Mouse (Mus musculus) heart, adult 2 months (tissue): ENCODE results near the gene Ndufs5. TPM values are rescaled to one million over a fixed set of nuclear protein-coding genes. Genes with fewer than 3 reads are reported as not detected.

ENCODE experiments used
- DNase-seq, 2 experiments: peaks; one replicate each; pipeline ENCODE4 v3.0.0; 2021
- H3K27ac ChIP-seq: fragments of 200-600 bp; 2 replicates; pipeline ENCODE4 v1.8.1; 2022
- H3K27me3 ChIP-seq: fragments of 200-500 bp; 2 replicates; pipeline ENCODE4 v1.6.1; 2012; ENCODE audit warnings: mild to moderate bottlenecking, low read length, inconsistent platforms, mixed read lengths; ENCODE audit not compliant: control insufficient read depth, insufficient read depth
- H3K36me3 ChIP-seq: fragments of 200-500 bp; 2 replicates; pipeline ENCODE4 v1.6.1; 2012; ENCODE audit warnings: low read length, inconsistent platforms; ENCODE audit not compliant: control insufficient read depth, insufficient read depth
- H3K4me1 ChIP-seq: fragments of 200-500 bp; 2 replicates; pipeline ENCODE4 v1.6.1; 2011; ENCODE audit warnings: low read length; ENCODE audit not compliant: control insufficient read depth, insufficient read depth
- H3K4me3 ChIP-seq: fragments of 200-600 bp; 2 replicates; pipeline ENCODE4 v1.8.1; 2022
- H3K79me2 ChIP-seq: fragments of 200-500 bp; replicated peaks from 2 replicates; pipeline ENCODE4 v1.6.1; 2012; ENCODE audit warnings: mild to moderate bottlenecking, inconsistent platforms, low read length, moderate library complexity, mixed read lengths; ENCODE audit not compliant: control insufficient read depth, insufficient read depth
- H3K9ac ChIP-seq: fragments of 200-500 bp; 2 replicates; pipeline ENCODE4 v1.6.1; 2012; ENCODE audit warnings: low read depth, mild to moderate bottlenecking, control low read depth, inconsistent platforms, low read length, mixed read lengths
- CTCF ChIP-seq: fragments of 200-600 bp; IDR thresholded peaks from 2 replicates; pipeline ENCODE4 v1.8.1; 2022; ENCODE audit warnings: antibody characterized with exemption, mild to moderate bottlenecking, moderate library complexity
- EP300 ChIP-seq: fragments of 200-500 bp; IDR thresholded peaks from 2 replicates; pipeline ENCODE4 v1.6.1; 2011; ENCODE audit warnings: low read depth, low read length, control low read depth; ENCODE audit not compliant: insufficient read depth
- POLR2A ChIP-seq: fragments of 200-500 bp; IDR thresholded peaks from 2 replicates; pipeline ENCODE4 v1.6.1; 2011; ENCODE audit warnings: mild to moderate bottlenecking, low read depth, low read length, control low read depth; ENCODE audit not compliant: insufficient read depth
- WGBS: fragments of 180-500 bp; shearing (Covaris S2); methylation state at CpG from one replicate; pipeline ENCODE4 v1.1.7; 2018; 5-methylcytosine and 5-hydroxymethylcytosine counted together
- intact Hi-C: fragments of 180-260 bp; cut with DNase I; formaldehyde crosslinking; loops from one replicate; pipeline ENCODE4 v1.15.1; 2025
- polyA plus RNA-seq: library from polyadenylated mRNA; depleted of rRNA; stranded (reverse); fragments of >200 nt; gene quantifications from 2 replicates; pipeline ENCODE4 v1.2.3, GENCODE M21; 2012; rRNA removed
- total RNA-seq, 2 experiments: library from RNA; stranded (reverse); gene quantifications; 2 replicates each; pipeline ENCODE4 v1.2.3; 2021

Ndufs5 gene
- total and polyA plus RNA-seq, 3 experiments, result 197 to 474 (median 410) TPM

GRCm38 (mm10) chr4:123664951-123665661, 52.9 kb downstream of the Ndufs5 start:
- peak overlapping the region; percentile 98 for H3K9ac ChIP-seq
- peaks cover 7% of the 10 kb centered on the region for H3K36me3 ChIP-seq
- no peaks in the 10 kb centered on the region for H3K27me3 ChIP-seq
- intact Hi-C loops, result loop anchor here (5.0 kb wide), 2 partner anchors 253 to 358 kb away; no protein-coding TSS in a partner anchor
- H3K4me3 ChIP-seq, result peak overlapping the region; percentile 56
- 2% methylated on average over 52 of the region's 58 CpGs for WGBS
- H3K79me2 ChIP-seq, result no peaks in the 10 kb centered on the region
- no peak for DNase-seq
- peak overlapping the region; percentile 84 for H3K27ac ChIP-seq
- TF ChIP-seq POLR2A (no peak), EP300 (no peak), CTCF (no peak)
- H3K4me1 ChIP-seq, result peaks cover 8% of the 10 kb centered on the region

- Histone ChIP-seq H3K27ac (peak overlapping the region; percentile 89), H3K9ac (peak overlapping the region; percentile 98), H3K4me1 (peaks cover 8% of the 10 kb centered on the region), H3K36me3 (peaks cover 7% of the 10 kb centered on the region), H3K27me3 (no peaks in the 10 kb centered on the region), H3K79me2 (peaks cover under 1% of the 10 kb centered on the region; the same call in 1 of the 2 replicates), H3K4me3 (peak overlapping the region; percentile 59)
- 1% methylated on average over 117 of the region's 125 CpGs for WGBS
- DNase-seq, result peak; percentile 89 to 90
- TF ChIP-seq CTCF, result no peak
- no peak for TF ChIP-seq EP300
- TF ChIP-seq POLR2A, result 0 out of 2 replicates have a peak, but pooled peaks have one; percentile 31
- intact Hi-C loops, result no loop called here
Observed at GRCm38 (mm10) chr4:123664021-123664950, 53.7 kb downstream of the Ndufs5 start.

- no peaks in the 10 kb centered on the region for H3K27me3 ChIP-seq
- H3K4me1 ChIP-seq, result peaks cover 8% of the 10 kb centered on the region
- peak in 1 of 2 experiments; percentile 44 for DNase-seq
- TF ChIP-seq CTCF (no peak), EP300 (no peak), POLR2A (no peak)
- peaks cover 7% of the 10 kb centered on the region for H3K36me3 ChIP-seq
- intact Hi-C loops, result loop anchor here (1.0 kb wide), 1 partner anchor 30 kb away; no protein-coding TSS in a partner anchor
- H3K4me3 ChIP-seq, result peak overlapping the region; percentile 59
- peak overlapping the region; percentile 89 for H3K27ac ChIP-seq
- peak overlapping the region; percentile 98 for H3K9ac ChIP-seq
- 2% methylated on average over 12 of the region's 12 CpGs for WGBS
- peaks cover 2% of the 10 kb centered on the region; the same call in 1 of the 2 replicates for H3K79me2 ChIP-seq
Observed at GRCm38 (mm10) chr4:123663688-123663965, 54.4 kb downstream of the Ndufs5 start.

- H3K4me1 ChIP-seq, result peaks cover 8% of the 10 kb centered on the region
- peak overlapping the region; percentile 98 for H3K9ac ChIP-seq
- H3K27ac ChIP-seq, result peak overlapping the region; percentile 89
- peaks cover 7% of the 10 kb centered on the region for H3K36me3 ChIP-seq
- WGBS, result 40% methylated on average over 15 of the region's 15 CpGs
- peak in 1 of 2 experiments; percentile 15 for DNase-seq
- intact Hi-C loops, result loop anchor here (1.0 kb wide), 1 partner anchor 30 kb away; no protein-coding TSS in a partner anchor
- H3K4me3 ChIP-seq, result peak overlapping the region; percentile 59
- TF ChIP-seq EP300, result no peak
- no peak for TF ChIP-seq CTCF
- no peak for TF ChIP-seq POLR2A
- H3K27me3 ChIP-seq, result no peaks in the 10 kb centered on the region
- peaks cover 2% of the 10 kb centered on the region; the same call in 1 of the 2 replicates for H3K79me2 ChIP-seq
Observed at GRCm38 (mm10) chr4:123662914-123663687, 54.9 kb downstream of the Ndufs5 start.

Other genes with a start within 250 kb of the Ndufs5 start
- gene Macf1, start 33.8 kb downstream of the Ndufs5 start, total RNA-seq, result 100 to 1,000 TPM; 222 to 223 TPM
- gene Macf1, start 33.8 kb downstream of the Ndufs5 start, polyA plus RNA-seq, result 71.4 and 102 TPM in 2 replicates
- gene Akirin1, start 32.1 kb upstream of the Ndufs5 start, total RNA-seq, result 10 to 100 TPM; 24.2 to 28.3 TPM
- gene Akirin1, start 32.1 kb upstream of the Ndufs5 start, polyA plus RNA-seq, result 13.4 and 19.2 TPM in 2 replicates
- not detected for gene Rhbdl2, start 69.7 kb upstream of the Ndufs5 start, total RNA-seq
- gene Rhbdl2, start 69.7 kb upstream of the Ndufs5 start, polyA plus RNA-seq, result 0.23 and 0.33 TPM in 2 replicates
- gene 4933427I04Rik, start 141.5 kb upstream of the Ndufs5 start, total RNA-seq, result not detected
- not detected in 2 replicates for gene 4933427I04Rik, start 141.5 kb upstream of the Ndufs5 start, polyA plus RNA-seq
- gene Mycbp, start 186.6 kb upstream of the Ndufs5 start, total RNA-seq, result 10 to 100 TPM; 24.1 to 24.4 TPM
- 15.3 and 27.8 TPM in 2 replicates for gene Mycbp, start 186.6 kb upstream of the Ndufs5 start, polyA plus RNA-seq
- 10 to 100 TPM; 39.4 to 40.6 TPM for gene Rragc, start 199.2 kb upstream of the Ndufs5 start, total RNA-seq
- gene Rragc, start 199.2 kb upstream of the Ndufs5 start, polyA plus RNA-seq, result 29.6 and 45.4 TPM in 2 replicates
- not detected for gene 4930535I16Rik, start 199.8 kb upstream of the Ndufs5 start, total RNA-seq
- not detected in 2 replicates for gene 4930535I16Rik, start 199.8 kb upstream of the Ndufs5 start, polyA plus RNA-seq